Mouse (Mus musculus) spleen, adult 2 months (tissue): ENCODE measurements around the gene Rabepk. TPM values are rescaled to one million over a fixed set of nuclear protein-coding genes. Genes with fewer than 3 reads are reported as not detected.

Experiments
- DNase-seq, 2 experiments: peaks; one replicate each; pipeline versions ENCODE4 v3.0.0 to v3.0.0-alpha.2; 2012 to 2021; ENCODE audit warnings: low spot score in 2 of 2, low read depth in 1 of 2
- H3K27ac ChIP-seq: fragments of 200-500 bp; 2 replicates; pipeline ENCODE4 v1.5.1; 2012; ENCODE audit warnings: low read length, inconsistent platforms; ENCODE audit not compliant: insufficient read depth
- H3K27me3 ChIP-seq: fragments of 200-500 bp; 2 replicates; pipeline ENCODE4 v1.6.1; 2012; ENCODE audit warnings: mild to moderate bottlenecking, moderate library complexity, low read length, inconsistent platforms; ENCODE audit not compliant: control insufficient read depth, insufficient read depth
- H3K36me3 ChIP-seq: fragments of 200-500 bp; 2 replicates; pipeline ENCODE4 v1.6.1; 2012; ENCODE audit warnings: mild to moderate bottlenecking, low read length, inconsistent platforms; ENCODE audit not compliant: control insufficient read depth, insufficient read depth
- H3K4me1 ChIP-seq: fragments of 200-500 bp; 2 replicates; pipeline ENCODE4 v1.6.1; 2011; ENCODE audit warnings: inconsistent platforms; ENCODE audit not compliant: control insufficient read depth, insufficient read depth, insufficient read length
- H3K4me3 ChIP-seq: fragments of 200-500 bp; 2 replicates; pipeline ENCODE4 v1.5.1; 2011; ENCODE audit warnings: mild to moderate bottlenecking, inconsistent platforms; ENCODE audit not compliant: insufficient read depth, insufficient read length; ENCODE audit errors: extremely low read depth
- CTCF ChIP-seq: fragments of 200-500 bp; IDR thresholded peaks from 2 replicates; pipeline ENCODE4 v1.5.1; 2011; ENCODE audit warnings: mild to moderate bottlenecking, inconsistent platforms; ENCODE audit not compliant: insufficient read depth, insufficient read length, insufficient replicate concordance; ENCODE audit errors: extremely low read depth
- POLR2A ChIP-seq: fragments of 200-500 bp; IDR thresholded peaks from 2 replicates; pipeline ENCODE4 v1.6.1; 2011; ENCODE audit warnings: low read depth, low read length, inconsistent platforms
- WGBS: fragments of 180-500 bp; shearing (Covaris S2); methylation state at CpG from one replicate; pipeline ENCODE4 v1.1.7; 2018; 5-methylcytosine and 5-hydroxymethylcytosine counted together
- polyA plus RNA-seq: library from polyadenylated mRNA; depleted of rRNA; stranded (reverse); fragments of >200 nt; gene quantifications from 2 replicates; pipeline ENCODE4 v1.2.3, GENCODE M21; 2012

The Rabepk gene
- polyA plus RNA-seq, 1 experiment: 16.7 TPM

DNA sequence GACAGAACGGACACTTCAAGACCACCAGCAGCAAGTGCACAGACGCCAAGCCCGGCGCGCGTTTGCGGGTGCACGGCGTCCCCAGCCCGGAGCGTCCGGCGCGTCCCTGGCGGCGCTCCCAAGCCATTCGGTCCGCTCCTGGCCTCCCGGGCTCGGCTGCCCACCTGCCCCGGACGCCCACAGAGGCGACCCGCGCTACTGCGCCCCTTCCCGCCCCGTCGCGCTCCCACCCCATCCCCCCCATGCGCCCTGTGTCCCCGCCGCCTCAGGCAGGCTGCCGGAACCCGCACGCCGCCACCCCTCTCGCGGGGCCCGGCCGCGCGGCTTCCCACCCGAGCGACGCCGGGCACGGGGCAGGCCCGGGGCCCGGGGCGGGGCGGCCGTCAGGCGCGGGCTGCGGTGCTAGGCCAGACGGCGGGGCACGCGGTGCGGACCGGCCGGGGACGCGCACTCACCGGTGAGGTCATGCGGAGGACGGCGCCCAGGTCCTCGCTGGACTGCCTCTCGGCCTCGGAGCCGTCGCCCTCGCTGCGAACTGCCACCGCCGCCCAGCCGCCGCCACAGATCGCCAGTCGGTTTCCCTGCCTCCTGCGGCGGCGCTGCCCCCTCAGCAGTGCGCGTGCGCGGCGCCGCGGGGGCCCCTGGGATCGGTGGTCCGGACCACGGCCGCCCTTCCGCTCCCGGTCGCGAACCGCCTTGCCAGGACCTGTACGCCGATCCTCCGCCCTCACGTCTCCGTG lies 45.7 kb downstream of the Rabepk start:
- peak; percentile 74 to 87 for DNase-seq
- peak overlapping the region; percentile 95 for H3K27ac ChIP-seq
- H3K27me3 ChIP-seq: no peaks in the 10 kb centered on the region
- WGBS: under 1% methylated on average over 91 of the region's 106 CpGs
- no peaks in the 10 kb centered on the region for H3K36me3 ChIP-seq
- no peak for TF ChIP-seq CTCF
- peak; percentile 48 for TF ChIP-seq POLR2A
- H3K4me3 ChIP-seq: peak overlapping the region; percentile 100
- peaks cover 2% of the 10 kb centered on the region for H3K4me1 ChIP-seq

GRCm38 (mm10) chr2:34750245-34750644 lies 49.5 kb downstream of the Rabepk start:
- Histone ChIP-seq H3K4me1 (peaks cover 2% of the 10 kb centered on the region), H3K27ac (no peak overlapping the region), H3K4me3 (no peak overlapping the region), H3K36me3 (no peaks in the 10 kb centered on the region), H3K27me3 (no peaks in the 10 kb centered on the region)
- 73% methylated on average over 2 of the region's 2 CpGs for WGBS
- TF ChIP-seq CTCF: no peak
- TF ChIP-seq POLR2A: no peak
- no peak for DNase-seq

DNA sequence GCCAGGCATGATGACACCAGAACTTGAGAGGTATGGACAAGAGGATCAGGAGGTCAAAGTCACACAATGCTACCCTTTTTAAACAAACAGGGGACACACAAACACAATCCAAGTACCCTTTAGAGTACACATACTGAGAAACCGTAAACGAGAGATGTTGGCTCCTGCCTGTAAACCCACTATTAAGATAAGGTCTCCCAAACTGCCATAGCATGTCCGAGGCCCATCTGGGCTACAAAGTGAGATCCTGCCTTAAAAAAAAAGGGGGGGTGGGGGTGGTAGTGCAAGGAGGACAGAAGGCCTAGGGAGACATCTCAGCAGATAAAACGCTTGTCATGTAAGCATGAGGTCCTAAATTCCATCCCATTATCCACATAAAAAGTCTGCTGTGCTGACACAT lies 51.2 kb downstream of the Rabepk start:
- no peak for DNase-seq
- Histone ChIP-seq H3K27ac (no peak overlapping the region), H3K4me3 (no peak overlapping the region), H3K36me3 (peaks cover 2% of the 10 kb centered on the region; the same call in 1 of the 2 replicates), H3K4me1 (peaks cover 3% of the 10 kb centered on the region), H3K27me3 (no peaks in the 10 kb centered on the region)
- TF ChIP-seq POLR2A: no peak
- no peak for TF ChIP-seq CTCF
- 81% methylated on average over 4 of the region's 4 CpGs for WGBS

- Histone ChIP-seq H3K4me3 (no peak overlapping the region), H3K27ac (no peak overlapping the region), H3K36me3 (peaks cover 2% of the 10 kb centered on the region; the same call in 1 of the 2 replicates), H3K27me3 (no peaks in the 10 kb centered on the region), H3K4me1 (peaks cover 2% of the 10 kb centered on the region)
- TF ChIP-seq POLR2A (no peak), CTCF (no peak)
- WGBS: 73% methylated on average over 2 of the region's 2 CpGs
- DNase-seq: no peak
Observed at GRCm38 (mm10) chr2:34745673-34746072, 54.0 kb downstream of the Rabepk start.

DNA sequence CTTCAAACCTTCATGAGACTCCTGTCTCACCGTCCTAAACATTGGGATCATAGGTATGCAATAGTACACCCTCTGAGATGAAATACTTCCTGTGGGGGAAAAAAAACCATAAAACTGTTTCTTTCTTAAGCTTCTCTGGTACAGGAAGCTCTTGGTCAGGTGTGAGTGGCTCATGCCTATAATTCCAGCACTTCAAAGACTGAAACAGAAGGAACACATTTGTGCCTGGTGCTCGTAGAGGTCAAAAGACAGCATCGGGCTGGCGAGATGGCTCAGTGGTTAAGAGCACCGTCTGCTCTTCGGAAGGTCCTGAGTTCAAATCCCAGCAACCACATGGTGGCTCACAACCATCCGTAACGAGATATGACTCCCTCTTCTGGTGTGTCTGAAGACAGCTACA lies 55.2 kb downstream of the Rabepk start:
- Histone ChIP-seq H3K27ac (no peak overlapping the region), H3K4me3 (no peak overlapping the region), H3K27me3 (no peaks in the 10 kb centered on the region), H3K36me3 (peaks cover 2% of the 10 kb centered on the region; the same call in 1 of the 2 replicates), H3K4me1 (peaks cover 2% of the 10 kb centered on the region; the same call in 1 of the 2 replicates)
- no peak for TF ChIP-seq CTCF
- TF ChIP-seq POLR2A: no peak
- 76% methylated on average over 8 of the region's 8 CpGs for WGBS
- DNase-seq: no peak

GRCm38 (mm10) chr2:34742675-34743074 lies 57.0 kb downstream of the Rabepk start:
- no peak for TF ChIP-seq POLR2A
- TF ChIP-seq CTCF: no peak
- no peak for DNase-seq
- Histone ChIP-seq H3K4me3 (no peak overlapping the region), H3K4me1 (peaks cover 2% of the 10 kb centered on the region; the same call in 1 of the 2 replicates), H3K27ac (no peak overlapping the region), H3K27me3 (no peaks in the 10 kb centered on the region), H3K36me3 (peaks cover 2% of the 10 kb centered on the region; the same call in 1 of the 2 replicates)
- 91% methylated on average over 8 of the region's 8 CpGs for WGBS
